Mouse (Mus musculus) right cerebral cortex, postnatal 10 days (tissue): Measurements from ENCODE around the gene Aff4.

Experiments used
- DNase-seq, 2 experiments: peaks; one replicate each; pipeline ENCODE4 v3.0.0; 2021; ENCODE audit warnings: low spot score in 2 of 2

Gene Aff4

DNA sequence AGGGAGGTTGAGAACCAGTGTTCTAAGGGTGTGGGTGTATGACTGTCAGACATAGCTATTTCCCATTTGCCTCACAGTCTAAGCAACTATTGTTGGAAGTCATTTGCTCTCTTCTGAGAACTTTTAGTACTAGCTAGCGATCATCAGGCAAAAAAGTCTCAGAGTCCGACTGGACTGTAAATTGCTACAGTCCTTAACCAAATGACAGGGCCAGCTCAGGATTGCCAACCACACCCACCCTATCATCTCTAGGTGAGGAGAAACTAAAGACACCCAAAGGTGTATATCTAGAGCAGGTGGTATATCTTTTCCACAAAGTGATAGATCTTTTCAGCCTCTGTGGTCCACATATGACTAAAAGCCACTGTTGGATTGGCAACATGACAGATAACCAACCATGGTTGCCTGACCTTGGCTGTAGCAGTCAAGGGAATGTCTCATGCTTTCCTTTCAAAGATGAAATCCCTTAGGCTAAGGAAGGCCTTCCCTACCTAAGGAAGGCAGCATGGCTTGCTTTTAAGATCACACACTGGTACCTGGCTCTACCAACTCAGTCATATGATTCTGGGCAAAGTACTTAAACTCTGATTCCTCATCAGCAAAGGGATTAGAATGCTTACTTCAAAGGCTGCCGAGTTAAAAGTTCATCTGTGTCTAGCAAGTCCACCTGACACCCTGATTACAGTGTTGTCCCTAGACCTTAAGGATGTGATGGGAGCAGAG lies 77.5 kb downstream of the Aff4 start:
- DNase-seq, result no peak

DNA sequence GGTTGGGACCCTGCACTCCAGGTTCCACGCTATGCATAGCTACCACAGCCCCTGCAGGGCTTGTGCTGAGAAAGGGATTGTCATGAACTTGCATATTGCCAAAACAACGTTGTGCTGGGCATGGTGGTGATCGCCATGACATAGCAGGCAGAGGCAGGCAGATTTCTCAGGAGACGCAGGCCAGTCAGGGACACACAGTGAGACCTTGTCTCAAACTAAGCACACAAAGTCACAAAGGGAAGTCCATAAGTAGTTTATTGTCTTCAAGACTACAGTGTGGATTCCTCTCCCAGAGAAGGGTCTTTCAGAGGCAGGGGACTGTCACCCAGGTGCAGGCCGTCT lies 78.1 kb downstream of the Aff4 start:
- DNase-seq, result no peak

DNA sequence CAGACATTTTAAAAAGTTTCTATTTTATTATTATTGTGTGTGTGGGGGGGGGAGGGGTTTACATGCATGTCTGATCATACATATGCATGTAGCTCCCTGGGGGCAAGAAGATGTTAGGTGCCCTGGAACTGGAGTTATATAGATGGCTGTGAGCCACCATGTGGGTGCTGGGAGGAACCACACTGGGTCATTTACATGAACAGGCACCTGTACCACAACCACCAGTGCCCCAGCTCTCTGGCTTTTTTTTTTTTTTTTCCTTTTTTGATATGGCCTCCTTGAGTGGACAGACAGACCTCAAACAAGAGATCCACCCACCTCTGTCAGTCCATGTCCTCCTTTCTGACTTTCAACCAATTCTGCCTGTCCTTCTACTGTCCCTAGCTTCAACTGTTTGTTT lies 78.5 kb downstream of the Aff4 start:
- no peak for DNase-seq

GRCm38 (mm10) chr11:53430300-53430669 lies 79.7 kb downstream of the Aff4 start:
- no peak for DNase-seq

DNA sequence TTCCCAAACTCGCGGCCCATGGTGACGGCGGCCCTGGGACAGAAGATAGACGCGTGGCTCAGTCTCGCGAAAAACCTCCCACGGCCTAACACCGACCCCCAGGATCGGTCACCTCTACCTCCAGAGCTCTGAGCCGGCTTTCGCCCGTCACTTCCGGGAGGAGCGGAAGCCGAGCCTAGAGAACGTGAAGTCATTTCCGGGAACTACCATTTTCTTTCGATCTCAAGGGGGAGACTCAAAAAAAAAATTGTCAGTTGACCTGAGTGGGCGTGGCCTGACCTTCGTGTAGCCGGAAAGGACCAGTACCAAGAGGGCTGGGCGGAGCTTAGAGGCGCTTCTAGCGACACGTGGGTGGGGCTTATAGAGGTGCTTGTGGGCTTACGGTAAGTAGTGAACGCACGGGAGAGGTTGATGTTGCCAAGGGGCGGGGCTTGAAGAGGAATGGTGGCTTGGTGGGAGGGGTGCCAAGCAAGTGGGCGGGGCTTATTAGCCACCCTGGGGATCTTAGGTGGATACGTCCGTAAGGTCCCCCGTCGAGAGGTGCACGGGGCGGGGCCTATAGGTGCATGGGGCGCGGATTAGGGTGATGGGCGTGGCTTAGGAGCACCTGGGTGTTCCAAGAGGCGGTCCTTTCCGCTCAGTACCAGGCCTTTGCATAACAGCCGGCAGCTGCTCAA lies 80.2 kb downstream of the Aff4 start, which contains the start of the genes Uqcrq and Gdf9:
Gene Uqcrq, minus strand, starts transcription at position 162 of the 677 bp plus-strand sequence.
Gene Gdf9, plus strand, starts transcription at position 354 of the 677 bp plus-strand sequence.
- DNase-seq, result peak; percentile 99 to 100

GRCm38 (mm10) chr11:53431347-53432056 lies 80.9 kb downstream of the Aff4 start:
- DNase-seq, result no peak

DNA sequence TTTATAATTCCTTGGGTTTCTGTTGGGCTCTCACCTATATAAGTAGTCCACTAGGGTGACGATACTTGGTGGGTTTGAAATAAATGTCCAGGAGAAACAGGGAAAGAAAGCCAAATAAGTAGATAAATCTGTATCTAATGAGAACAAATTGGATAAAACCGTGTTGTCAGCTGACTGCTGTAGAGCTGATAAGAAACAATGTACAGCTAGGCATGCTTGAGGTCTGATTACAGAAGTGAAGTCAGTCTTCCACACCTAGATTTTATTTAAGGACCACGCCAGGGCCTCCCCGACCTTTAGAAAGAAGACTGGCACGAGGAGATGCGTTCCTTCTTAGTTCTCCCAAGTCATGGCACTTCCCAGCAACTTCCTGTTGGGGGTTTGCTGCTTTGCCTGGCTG lies 82.4 kb downstream of the Aff4 start:
- no peak for DNase-seq

GRCm38 (mm10) chr11:53435504-53435903 lies 84.9 kb downstream of the Aff4 start:
- no peak for DNase-seq

DNA sequence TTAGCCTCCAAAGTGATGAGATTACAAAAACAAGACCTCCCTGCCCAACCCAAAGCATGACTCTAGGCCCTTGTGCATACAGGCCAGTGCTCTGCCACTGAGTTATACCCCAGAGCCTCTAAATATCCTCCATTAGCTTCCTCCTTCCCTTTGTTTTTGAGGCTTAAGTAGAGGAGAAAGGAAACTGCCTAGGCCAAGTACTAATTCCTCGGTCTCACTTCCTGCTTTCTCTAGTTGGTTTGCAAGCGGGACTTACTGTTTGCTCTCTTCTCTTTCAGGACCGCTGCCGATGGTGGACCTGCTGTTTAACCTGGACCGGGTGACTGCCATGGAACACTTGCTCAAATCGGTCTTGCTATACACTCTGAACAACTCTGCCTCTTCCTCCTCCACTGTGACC lies 85.7 kb downstream of the Aff4 start:
- DNase-seq, result no peak

DNA sequence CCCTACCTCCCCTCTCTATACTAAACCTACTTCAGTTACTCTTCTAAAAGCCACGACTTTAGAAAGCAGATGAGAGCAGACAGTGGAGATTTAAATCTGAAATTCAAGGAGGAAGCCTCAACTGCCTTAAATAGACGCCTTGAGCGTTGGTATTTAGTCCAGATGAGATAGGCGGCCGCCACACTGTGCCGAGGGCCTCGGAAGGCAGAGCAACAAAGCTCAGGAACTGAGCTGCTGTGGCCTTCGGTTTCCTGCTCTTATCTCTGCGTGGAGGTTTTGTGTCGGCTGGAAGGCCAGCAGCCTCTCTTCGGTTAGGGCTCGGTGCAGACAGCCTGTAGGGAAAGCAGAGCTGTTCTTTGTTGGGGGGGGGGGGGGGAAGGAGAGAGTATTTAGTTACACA lies 91.3 kb downstream of the Aff4 start:
- DNase-seq, result no peak

DNA sequence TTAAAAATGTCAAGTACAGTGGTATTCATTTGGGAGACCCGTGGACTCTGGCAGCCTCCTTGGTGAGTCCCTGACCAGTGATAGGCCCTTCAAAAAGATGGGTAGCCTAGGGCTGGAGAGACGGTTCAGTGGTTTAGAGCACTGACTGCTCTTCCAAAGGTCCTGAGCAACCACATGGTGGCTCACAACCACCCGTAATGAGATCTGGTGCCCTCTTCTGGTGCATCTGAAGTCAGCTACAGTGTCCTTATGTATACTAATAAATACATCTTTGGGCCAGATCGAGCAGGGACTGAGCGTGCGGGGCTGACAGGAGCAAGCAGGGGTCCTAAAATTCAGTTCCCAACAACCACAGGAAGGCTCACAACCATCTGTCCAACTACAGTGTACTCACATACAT lies 93.2 kb downstream of the Aff4 start:
- no peak for DNase-seq

- no peak for DNase-seq
These were observed 94.9 kb downstream of the Aff4 start for GRCm38 (mm10) chr11:53445562-53445961.

- no peak for DNase-seq
These were observed 95.5 kb downstream of the Aff4 start for GRCm38 (mm10) chr11:53446183-53446582.

DNA sequence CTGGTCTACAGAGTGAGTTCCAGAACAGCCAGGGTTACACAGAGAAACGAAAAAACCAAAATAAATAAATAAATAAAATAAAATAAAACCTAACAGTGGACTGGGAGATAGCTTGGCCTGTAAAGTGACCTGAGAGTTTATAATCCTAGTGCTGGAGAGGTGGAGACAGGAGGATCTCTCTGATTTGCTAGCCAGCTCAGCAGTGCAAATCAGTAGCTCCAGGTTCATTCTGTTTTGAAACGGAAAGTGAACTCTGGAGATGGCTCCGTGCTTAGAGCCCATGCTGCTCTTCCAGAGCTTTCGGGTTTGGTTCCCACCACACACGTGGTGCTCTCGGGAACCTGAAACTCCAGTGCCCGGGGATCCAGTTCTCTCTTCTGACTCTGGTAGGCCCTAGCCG lies 97.4 kb downstream of the Aff4 start:
- DNase-seq, result no peak

GRCm38 (mm10) chr11:53448529-53448928 lies 97.9 kb downstream of the Aff4 start:
- no peak for DNase-seq

GRCm38 (mm10) chr11:53450070-53450705 lies 99.6 kb downstream of the Aff4 start:
- DNase-seq, result no peak

DNA sequence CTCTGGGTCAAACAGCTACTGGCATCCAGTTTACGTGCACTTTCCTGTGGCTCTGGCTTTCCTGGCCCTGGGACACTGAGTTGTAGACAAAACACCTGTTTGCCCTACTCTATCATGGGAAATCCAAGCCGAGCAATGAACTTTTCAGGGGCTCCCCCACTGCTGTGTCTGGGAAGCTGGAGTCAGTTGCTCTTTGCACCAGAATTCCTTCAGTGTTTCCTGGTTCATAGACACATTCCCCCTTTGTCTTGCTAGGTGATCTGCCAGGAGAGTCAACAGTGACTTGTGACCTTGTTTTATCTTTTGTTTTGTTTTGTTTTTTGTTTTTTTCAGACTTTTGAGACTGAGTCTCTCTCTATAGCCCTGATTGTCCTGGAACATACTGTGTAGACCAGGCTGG lies 100.7 kb downstream of the Aff4 start:
- no peak for DNase-seq

- no peak for DNase-seq
These were observed 101.8 kb downstream of the Aff4 start for GRCm38 (mm10) chr11:53452396-53452795.

GRCm38 (mm10) chr11:53453031-53453430 lies 102.4 kb downstream of the Aff4 start:
- no peak for DNase-seq

GRCm38 (mm10) chr11:53456474-53457371 lies 106.1 kb downstream of the Aff4 start, which contains the start of the genes Gm10447 and Shroom1:
Gene Gm10447 (minus strand): TSS chr11:53457110.
Gene Shroom1 (plus strand): TSS chr11:53457205.
- no peak for DNase-seq

DNA sequence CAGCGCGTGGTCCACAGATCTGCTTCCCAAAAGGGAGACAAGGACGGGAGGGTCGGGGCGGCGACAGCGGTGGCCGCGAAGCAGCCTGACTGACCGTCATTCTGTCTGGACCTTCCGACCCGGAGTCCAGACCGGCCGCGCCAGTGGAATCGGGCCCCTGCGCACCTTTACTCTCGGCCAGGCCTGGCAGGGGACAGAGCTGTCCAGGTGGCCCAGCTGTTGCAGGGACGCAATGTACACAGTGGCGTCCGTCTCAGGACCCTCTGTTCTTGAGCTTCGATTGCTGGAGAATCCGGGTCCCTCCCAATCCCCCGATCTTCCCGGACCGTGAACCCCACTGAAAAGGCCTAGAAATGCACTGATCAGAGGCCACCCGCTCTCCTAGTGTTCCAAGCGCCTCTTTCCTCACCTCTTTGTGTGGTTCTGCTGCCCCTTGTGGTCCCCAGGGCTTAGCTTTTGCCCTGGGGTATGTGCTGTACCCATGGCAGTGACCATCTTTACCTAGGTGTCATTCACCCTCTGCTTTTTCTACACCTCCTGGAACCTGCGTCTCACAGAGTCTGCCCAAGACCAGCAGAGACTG lies 106.8 kb downstream of the Aff4 start:
- DNase-seq, result no peak
